Mouse (Mus musculus): ENCODE data around the gene Adprhl1. TPM values are rescaled to one million over a fixed set of nuclear protein-coding genes. Genes with fewer than 3 reads are reported as not detected.

Gene Adprhl1
- polyA plus RNA-seq, 1 experiment from 2014 or later, result 170 TPM

DNA sequence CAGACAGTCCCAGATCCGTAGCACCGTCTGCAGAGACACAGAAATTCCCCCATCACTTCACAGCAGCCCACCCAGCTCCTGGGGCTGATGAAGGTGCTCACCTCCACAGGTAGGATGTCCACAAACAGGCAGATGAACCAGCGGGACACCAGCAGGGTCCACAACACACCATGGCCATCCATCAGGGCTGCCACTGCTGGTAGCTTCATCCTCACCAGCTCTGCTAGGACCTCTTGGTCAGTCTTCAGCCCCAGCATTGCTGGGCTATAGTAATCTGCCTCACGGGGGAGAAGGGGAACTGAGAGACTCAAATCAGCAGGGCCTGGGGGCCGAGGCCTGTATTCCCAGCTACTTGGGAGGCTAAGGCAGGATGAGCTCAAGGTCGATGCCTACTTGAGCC lies 74.5 kb downstream of the Adprhl1 start:
- Histone ChIP-seq H3K4me2 (no peak overlapping the region), H3K36me3 (peaks cover 50% of the 10 kb centered on the region), H3K4me3 (no peak overlapping the region), H3K4me1 (peaks cover 36% of the 10 kb centered on the region), H3K9ac (peak overlapping the region; percentile 29; the same call in 1 of the 2 replicates), H3K9me3 (no peaks in the 10 kb centered on the region), H3K27ac (replicated peaks) (peak overlapping the region; percentile 29), H3K27me3 (replicated peaks) (no peaks in the 10 kb centered on the region)
- 59% methylated on average over 6 of the region's 6 CpGs for WGBS
- no peak for ATAC-seq (ENCODE audit: extremely low read depth, insufficient number of reproducible peaks, low FRiP score, low TSS enrichment)

DNA sequence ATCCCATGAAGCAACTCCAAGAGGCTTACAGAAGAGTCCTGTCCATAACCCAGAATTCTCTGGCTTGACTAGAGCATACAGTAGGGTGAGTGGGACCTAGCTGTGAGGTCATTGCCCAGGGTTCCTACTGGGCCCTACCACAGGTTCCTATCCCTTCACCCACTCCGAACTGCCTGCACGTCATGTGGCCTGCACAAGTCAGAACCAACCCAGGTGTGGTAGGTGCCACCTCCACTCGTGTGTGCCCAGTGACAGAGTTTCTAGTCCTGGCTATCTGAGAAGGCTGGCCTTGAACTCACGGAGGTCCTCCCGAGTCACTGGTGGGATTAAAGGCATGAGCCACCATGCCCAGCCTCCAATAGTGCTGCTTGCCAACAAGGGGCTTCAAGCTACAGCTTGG lies 75.8 kb downstream of the Adprhl1 start:
- Histone ChIP-seq H3K27ac (replicated peaks) (no peak overlapping the region), H3K9ac (no peak overlapping the region), H3K4me1 (peaks cover 36% of the 10 kb centered on the region), H3K4me3 (no peak overlapping the region), H3K4me2 (no peak overlapping the region), H3K27me3 (replicated peaks) (no peaks in the 10 kb centered on the region), H3K36me3 (peaks cover 64% of the 10 kb centered on the region), H3K9me3 (no peaks in the 10 kb centered on the region)
- 86% methylated on average over 5 of the region's 5 CpGs for WGBS
- no peak for ATAC-seq (ENCODE audit: extremely low read depth, insufficient number of reproducible peaks, low FRiP score, low TSS enrichment)

DNA sequence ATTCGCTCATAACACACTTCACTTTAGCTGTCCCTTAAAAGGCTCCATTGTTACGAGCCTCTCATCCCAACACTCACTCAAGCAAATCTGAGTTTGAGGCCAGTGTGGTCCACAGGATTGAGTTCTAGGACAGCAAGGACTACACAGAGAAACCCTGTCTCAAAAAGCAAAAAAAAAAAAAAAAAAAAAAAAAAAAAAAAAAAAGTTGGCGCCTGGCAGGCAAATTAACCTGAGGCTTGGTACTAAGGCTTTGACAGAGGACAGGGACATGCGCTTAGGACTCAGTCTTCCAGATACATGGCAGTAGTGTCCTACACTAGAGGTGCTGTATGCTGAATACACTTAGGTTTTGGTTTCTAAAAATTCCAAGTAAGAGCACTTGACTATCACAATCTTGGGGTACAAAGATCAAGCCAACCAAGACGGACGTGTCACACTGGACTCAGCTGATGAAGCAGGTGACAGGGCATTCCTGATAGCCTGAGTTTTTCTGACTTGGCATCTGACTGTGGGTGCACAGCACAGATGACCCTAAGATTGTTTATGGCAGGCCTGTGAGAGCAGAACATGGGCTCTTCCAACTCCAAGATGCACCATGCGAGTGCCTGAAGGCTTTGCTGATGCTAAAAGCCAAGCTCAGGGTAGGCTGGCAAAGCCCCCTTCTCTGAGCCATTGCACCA lies 76.6 kb downstream of the Adprhl1 start:
- Histone ChIP-seq H3K27ac (replicated peaks) (no peak overlapping the region), H3K4me1 (peaks cover 34% of the 10 kb centered on the region), H3K4me2 (no peak overlapping the region), H3K4me3 (no peak overlapping the region), H3K27me3 (replicated peaks) (no peaks in the 10 kb centered on the region), H3K36me3 (peaks cover 68% of the 10 kb centered on the region), H3K9ac (no peak overlapping the region), H3K9me3 (no peaks in the 10 kb centered on the region)
- no peak for ATAC-seq (ENCODE audit: extremely low read depth, insufficient number of reproducible peaks, low FRiP score, low TSS enrichment)
- 86% methylated on average over 7 of the region's 7 CpGs for WGBS

DNA sequence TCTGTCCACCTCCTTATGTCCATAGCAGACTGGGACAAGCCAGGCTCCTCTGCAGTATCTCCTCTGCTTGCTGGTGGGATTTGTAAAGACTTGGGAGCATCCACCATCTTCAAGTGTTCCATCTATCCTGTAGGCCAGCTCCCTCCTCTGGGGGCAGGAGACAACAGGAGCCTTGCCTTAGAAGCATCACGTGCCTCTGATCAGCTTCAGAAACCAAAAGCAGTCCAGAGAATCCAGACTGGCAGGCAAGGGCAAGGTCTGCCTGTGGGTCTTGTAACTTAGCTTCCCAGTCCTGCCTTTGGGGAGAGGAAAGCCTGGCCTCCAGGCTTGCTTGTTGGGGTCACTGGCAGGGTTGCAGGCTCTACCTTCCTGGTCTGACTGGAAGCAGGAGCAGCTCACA lies 78.3 kb downstream of the Adprhl1 start:
- Histone ChIP-seq H3K4me2 (no peak overlapping the region), H3K4me3 (no peak overlapping the region), H3K9ac (no peak overlapping the region), H3K4me1 (peaks cover 25% of the 10 kb centered on the region), H3K27ac (replicated peaks) (no peak overlapping the region), H3K27me3 (replicated peaks) (no peaks in the 10 kb centered on the region), H3K9me3 (no peaks in the 10 kb centered on the region), H3K36me3 (peaks cover 84% of the 10 kb centered on the region)
- no peak for ATAC-seq (ENCODE audit: extremely low read depth, insufficient number of reproducible peaks, low FRiP score, low TSS enrichment)
- WGBS, result 72% methylated on average over 1 of the region's 1 CpGs

DNA sequence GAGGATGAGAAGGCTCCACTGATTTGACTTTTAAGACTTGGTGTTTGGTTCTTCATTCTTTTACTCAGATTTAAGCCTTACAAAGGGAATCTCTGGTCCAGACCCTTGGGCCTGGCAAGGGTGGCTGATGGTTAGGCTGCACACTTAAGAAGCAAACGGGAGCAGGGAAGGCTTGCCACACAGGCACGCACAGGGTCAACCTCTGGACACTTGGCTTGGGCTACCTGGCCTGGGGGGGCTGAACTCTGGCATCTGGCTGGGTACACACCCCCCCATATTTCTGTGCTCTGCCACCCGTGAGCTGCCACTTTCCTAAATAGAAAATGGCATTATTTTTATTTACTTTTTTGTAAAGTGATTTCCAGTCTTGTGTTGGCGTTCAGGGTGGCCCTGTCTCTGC lies 79.2 kb downstream of the Adprhl1 start:
- Histone ChIP-seq H3K4me3 (no peak overlapping the region), H3K36me3 (peaks cover 89% of the 10 kb centered on the region), H3K27ac (replicated peaks) (no peak overlapping the region), H3K9me3 (no peaks in the 10 kb centered on the region), H3K4me2 (no peak overlapping the region), H3K27me3 (replicated peaks) (no peaks in the 10 kb centered on the region), H3K9ac (no peak overlapping the region), H3K4me1 (peaks cover 24% of the 10 kb centered on the region)
- 89% methylated on average over 4 of the region's 4 CpGs for WGBS
- no peak for ATAC-seq (ENCODE audit: extremely low read depth, insufficient number of reproducible peaks, low FRiP score, low TSS enrichment)

DNA sequence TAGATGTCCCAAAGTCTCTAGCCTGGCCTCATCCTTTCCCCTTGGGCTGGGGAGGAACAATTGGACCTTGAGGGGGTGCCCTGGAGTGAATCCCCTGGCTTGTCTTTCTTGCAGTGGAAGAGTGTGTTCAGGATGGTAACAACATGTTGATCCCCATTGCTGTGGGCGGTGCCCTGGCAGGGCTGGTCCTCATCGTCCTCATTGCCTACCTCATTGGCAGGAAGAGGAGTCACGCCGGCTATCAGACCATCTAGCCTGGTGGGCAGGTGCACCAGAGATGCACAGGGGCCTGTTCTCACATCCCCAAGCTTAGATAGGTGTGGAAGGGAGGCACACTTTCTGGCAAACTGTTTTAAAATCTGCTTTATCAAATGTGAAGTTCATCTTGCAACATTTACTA lies 79.7 kb downstream of the Adprhl1 start:
- H3K27ac ChIP-seq (replicated peaks), result no peak overlapping the region
- H3K4me3 ChIP-seq, result no peak overlapping the region
- H3K36me3 ChIP-seq, result peaks cover 94% of the 10 kb centered on the region
- no peaks in the 10 kb centered on the region for H3K9me3 ChIP-seq
- 90% methylated on average over 4 of the region's 4 CpGs for WGBS
- no peak for ATAC-seq (ENCODE audit: extremely low read depth, insufficient number of reproducible peaks, low FRiP score, low TSS enrichment)
- no peak overlapping the region for H3K9ac ChIP-seq
- H3K4me1 ChIP-seq, result peaks cover 24% of the 10 kb centered on the region
- H3K4me2 ChIP-seq, result no peak overlapping the region
- no peaks in the 10 kb centered on the region for H3K27me3 ChIP-seq (replicated peaks)

MicroRNA genes within 50 kb of the gene (microRNA counts, 519-probe panel; counts per million panel counts)
- microRNA mmu-miR-1968, result 209 counts per million, percentile 61 among the panel's probes with 10 or more counts

Small RNA genes within 50 kb of the gene (microRNA-seq; reads per million reads assigned to microRNA genes)
- 27.9 reads per million, percentile 39 among the genes with 10 or more reads in this experiment for gene Mir1968

Other genes with a start within 250 kb of the Adprhl1 start
- gene F7, start 228.1 kb downstream of the Adprhl1 start, polyA plus RNA-seq (2015; fragmentation: Nextera tagmentation; extraction: Ambion mirVana), result 0.46 TPM in 1 of 2 replicates, not detected in the other
- gene F10, start 216.9 kb downstream of the Adprhl1 start, polyA plus RNA-seq (2015; fragmentation: Nextera tagmentation; extraction: Ambion mirVana), result 1.4 and 4.4 TPM in 2 replicates
- 0.32 and 1.4 TPM in 2 replicates for gene Proz, start 193.2 kb downstream of the Adprhl1 start, polyA plus RNA-seq (2015; fragmentation: Nextera tagmentation; extraction: Ambion mirVana)
- 24.2 and 25.7 TPM in 2 replicates for gene Pcid2, start 148.7 kb downstream of the Adprhl1 start, polyA plus RNA-seq (2015; fragmentation: Nextera tagmentation; extraction: Ambion mirVana)
- 99.5 and 102 TPM in 2 replicates for gene Cul4a, start 148.5 kb downstream of the Adprhl1 start, polyA plus RNA-seq (2015; fragmentation: Nextera tagmentation; extraction: Ambion mirVana)
- 305 and 332 TPM in 2 replicates for gene Lamp1, start 95.0 kb downstream of the Adprhl1 start, polyA plus RNA-seq (2015; fragmentation: Nextera tagmentation; extraction: Ambion mirVana)
- 17.1 and 19.9 TPM in 2 replicates for gene Grtp1, start 53.5 kb downstream of the Adprhl1 start, polyA plus RNA-seq (2015; fragmentation: Nextera tagmentation; extraction: Ambion mirVana)
- gene Dcun1d2, start 34.0 kb upstream of the Adprhl1 start, polyA plus RNA-seq (2015; fragmentation: Nextera tagmentation; extraction: Ambion mirVana), result 24.6 and 26.7 TPM in 2 replicates
- gene Tmco3, start 34.0 kb upstream of the Adprhl1 start, polyA plus RNA-seq (2015; fragmentation: Nextera tagmentation; extraction: Ambion mirVana), result 32.2 and 36.0 TPM in 2 replicates
- gene Tfdp1, start 84.6 kb upstream of the Adprhl1 start, polyA plus RNA-seq (2015; fragmentation: Nextera tagmentation; extraction: Ambion mirVana), result 81.5 and 87.5 TPM in 2 replicates
- gene Atp4b, start 142.7 kb upstream of the Adprhl1 start, polyA plus RNA-seq (2015; fragmentation: Nextera tagmentation; extraction: Ambion mirVana), result 0.13 TPM in 1 of 2 replicates, not detected in the other
- not detected in 2 replicates for gene Grk1, start 150.9 kb upstream of the Adprhl1 start, polyA plus RNA-seq (2015; fragmentation: Nextera tagmentation; extraction: Ambion mirVana)
- gene Tmem255b, start 181.0 kb upstream of the Adprhl1 start, polyA plus RNA-seq (2015; fragmentation: Nextera tagmentation; extraction: Ambion mirVana), result 0.62 and 0.71 TPM in 2 replicates
- 101 and 110 TPM in 2 replicates for gene Gas6, start 240.3 kb upstream of the Adprhl1 start, polyA plus RNA-seq (2015; fragmentation: Nextera tagmentation; extraction: Ambion mirVana)